Mouse (Mus musculus) embryonic facial prominence, embryonic 12.5 days (tissue): Measurements from ENCODE around the gene Cerk. TPM values are rescaled to one million over a fixed set of nuclear protein-coding genes. Genes with fewer than 3 reads are reported as not detected.
"Not testable (repeated sequence)": the region's sequence is repeated elsewhere in the genome, so short reads cannot be mapped to it uniquely, and the experiment has no call there.

Experiments used
- ATAC-seq: fragments of 200-750 bp; cut with Nextera tagmentation; 2 replicates; pipeline ENCODE4 v1.8.0; 2017; ENCODE audit not compliant: insufficient number of reproducible peaks, insufficient read depth, low FRiP score, low TSS enrichment
- H3K27ac ChIP-seq: fragments of 300-500 bp; sonication (generic); 2 replicates; pipeline ENCODE4 v1.5.1; 2016; ENCODE audit warnings: mild to moderate bottlenecking
- H3K27me3 ChIP-seq: fragments of 300-500 bp; sonication (generic); 2 replicates; pipeline ENCODE4 v1.6.1; 2016; ENCODE audit warnings: mild to moderate bottlenecking, moderate library complexity
- H3K36me3 ChIP-seq: fragments of 300-500 bp; sonication (generic); 2 replicates; pipeline ENCODE4 v1.6.1; 2016; ENCODE audit warnings: mild to moderate bottlenecking
- H3K4me1 ChIP-seq: fragments of 300-500 bp; sonication (generic); 2 replicates; pipeline ENCODE4 v1.6.1; 2016
- H3K4me2 ChIP-seq: fragments of 300-500 bp; sonication (generic); replicated peaks from 2 replicates; pipeline ENCODE4 v1.6.1; 2016; ENCODE audit warnings: mild to moderate bottlenecking, moderate library complexity
- H3K4me3 ChIP-seq: fragments of 300-500 bp; sonication (generic); 2 replicates; pipeline ENCODE4 v1.5.1; 2016; ENCODE audit warnings: mild to moderate bottlenecking
- H3K9ac ChIP-seq: fragments of 300-500 bp; sonication (generic); 2 replicates; pipeline ENCODE4 v1.6.1; 2016; ENCODE audit warnings: mild to moderate bottlenecking, moderate library complexity
- H3K9me3 ChIP-seq: fragments of 300-500 bp; sonication (generic); 2 replicates; pipeline ENCODE4 v1.6.1; 2016; ENCODE audit warnings: mild to moderate bottlenecking, moderate library complexity
- WGBS: fragments of 180-500 bp; shearing (Covaris S2); methylation state at CpG from one replicate; pipeline ENCODE4 v1.1.7; 2016; 5-methylcytosine and 5-hydroxymethylcytosine counted together
- polyA plus RNA-seq: library from polyadenylated mRNA; unstranded; fragments of >200 nt; fragmentation: Nextera tagmentation; extraction: Ambion mirVana; gene quantifications from 2 replicates; pipeline ENCODE4 v1.2.1, GENCODE M21; 2016

The Cerk gene
- polyA plus RNA-seq, 1 experiment from 2014 or later: 20.5 TPM

DNA sequence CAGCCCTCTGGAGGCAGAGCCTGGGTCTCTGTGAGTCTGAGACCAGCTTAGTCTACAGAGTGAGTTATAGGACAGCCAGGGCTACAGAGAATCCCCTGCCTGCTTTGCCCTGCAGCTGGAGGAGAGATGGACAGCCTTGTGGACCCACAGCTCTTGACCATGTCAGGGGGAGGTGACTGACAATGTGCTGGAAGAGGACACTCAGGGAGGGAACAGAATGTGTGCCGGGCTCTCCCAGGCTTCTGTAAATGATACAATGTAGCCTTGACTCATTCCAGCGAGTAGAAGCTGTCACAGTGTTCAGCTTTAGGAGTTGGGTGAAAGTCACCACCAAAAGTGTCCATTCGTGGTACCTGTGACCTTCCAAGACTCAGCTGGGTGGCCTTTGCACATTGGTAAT is 4.4 kb upstream of the Cerk start:
- Histone ChIP-seq H3K4me2 (no peak overlapping the region), H3K4me3 (no peak overlapping the region), H3K9me3 (no peaks in the 10 kb centered on the region), H3K27me3 (no peaks in the 10 kb centered on the region), H3K36me3 (no peaks in the 10 kb centered on the region), H3K9ac (no peak overlapping the region), H3K4me1 (peaks cover 14% of the 10 kb centered on the region), H3K27ac (no peak overlapping the region)
- ATAC-seq: no peak
- 81% methylated on average over 3 of the region's 3 CpGs for WGBS

- Histone ChIP-seq H3K9ac (no peak overlapping the region; the same call in 1 of the 2 replicates), H3K27me3 (no peaks in the 10 kb centered on the region), H3K36me3 (no peaks in the 10 kb centered on the region), H3K4me2 (no peak overlapping the region), H3K9me3 (no peaks in the 10 kb centered on the region), H3K4me3 (no peak overlapping the region), H3K27ac (no peak overlapping the region), H3K4me1 (peaks cover 26% of the 10 kb centered on the region)
- 25% methylated on average over 10 of the region's 10 CpGs for WGBS
- ATAC-seq: no peak
Measured at GRCm38 (mm10) chr15:86188746-86189470, 3.0 kb upstream of the Cerk start.

- no peak overlapping the region for H3K4me3 ChIP-seq
- H3K27me3 ChIP-seq: no peaks in the 10 kb centered on the region
- H3K27ac ChIP-seq: no peak overlapping the region
- no peaks in the 10 kb centered on the region for H3K9me3 ChIP-seq
- 47% methylated on average over 5 of the region's 5 CpGs for WGBS
- no peak overlapping the region for H3K4me2 ChIP-seq
- peaks cover 27% of the 10 kb centered on the region for H3K4me1 ChIP-seq
- ATAC-seq: no peak
- H3K9ac ChIP-seq: no peak overlapping the region
- no peaks in the 10 kb centered on the region for H3K36me3 ChIP-seq
Measured at GRCm38 (mm10) chr15:86188186-86188585, 2.2 kb upstream of the Cerk start.

GRCm38 (mm10) chr15:86186686-86187085 is 745 bp upstream of the Cerk start:
- no peak for ATAC-seq
- Histone ChIP-seq H3K27me3 (no peaks in the 10 kb centered on the region), H3K36me3 (no peaks in the 10 kb centered on the region), H3K27ac (no peak overlapping the region), H3K4me1 (peaks cover 38% of the 10 kb centered on the region), H3K9me3 (no peaks in the 10 kb centered on the region), H3K4me3 (no peak overlapping the region), H3K9ac (no peak overlapping the region), H3K4me2 (no peak overlapping the region)
- WGBS: 45% methylated on average over 3 of the region's 3 CpGs

GRCm38 (mm10) chr15:86184851-86185688 is 871 bp downstream of the Cerk start:
- H3K27me3 ChIP-seq: no peaks in the 10 kb centered on the region
- peaks cover 38% of the 10 kb centered on the region for H3K4me1 ChIP-seq
- ATAC-seq: peak; percentile 52; the same call in 1 of the 2 replicates

GRCm38 (mm10) chr15:86184071-86184470 is 1.9 kb downstream of the Cerk start:
- no peak for ATAC-seq
- Histone ChIP-seq H3K4me2 (peak overlapping the region; percentile 81), H3K4me3 (peak overlapping the region; percentile 85), H3K4me1 (peaks cover 35% of the 10 kb centered on the region), H3K9me3 (no peaks in the 10 kb centered on the region), H3K36me3 (no peaks in the 10 kb centered on the region), H3K27ac (no peak overlapping the region), H3K9ac (no peak overlapping the region), H3K27me3 (no peaks in the 10 kb centered on the region)
- WGBS: 62% methylated on average over 5 of the region's 5 CpGs

More at GRCm38 (mm10) chr15:86184851-86185688, 871 bp downstream of the Cerk start:
- H3K9me3 ChIP-seq: no peaks in the 10 kb centered on the region
- peak overlapping the region; percentile 85 for H3K4me3 ChIP-seq
- peak overlapping the region; percentile 81 for H3K4me2 ChIP-seq
- under 1% methylated on average over 70 of the region's 70 CpGs for WGBS
- H3K9ac ChIP-seq: peak overlapping the region; percentile 94
- H3K36me3 ChIP-seq: no peaks in the 10 kb centered on the region
- peak overlapping the region; percentile 86 for H3K27ac ChIP-seq

- Histone ChIP-seq H3K9me3 (no peaks in the 10 kb centered on the region), H3K4me2 (no peak overlapping the region), H3K27ac (no peak overlapping the region), H3K36me3 (no peaks in the 10 kb centered on the region), H3K4me1 (peaks cover 30% of the 10 kb centered on the region), H3K9ac (no peak overlapping the region), H3K27me3 (no peaks in the 10 kb centered on the region), H3K4me3 (no peak overlapping the region)
- WGBS: 94% methylated on average over 8 of the region's 8 CpGs
- no peak for ATAC-seq
Measured at GRCm38 (mm10) chr15:86183484-86183883, 2.5 kb downstream of the Cerk start.

- H3K4me1 ChIP-seq: peaks cover 30% of the 10 kb centered on the region
- ATAC-seq: no peak
- no peaks in the 10 kb centered on the region for H3K27me3 ChIP-seq
- 62% methylated on average over 13 of the region's 13 CpGs for WGBS
- H3K9ac ChIP-seq: no peak overlapping the region
- no peaks in the 10 kb centered on the region for H3K36me3 ChIP-seq
- H3K4me3 ChIP-seq: no peak overlapping the region
- no peak overlapping the region for H3K4me2 ChIP-seq
- H3K27ac ChIP-seq: 0 out of 2 replicates have a peak overlapping the region, but pooled peaks have one; percentile 36
- no peaks in the 10 kb centered on the region for H3K9me3 ChIP-seq
Measured at GRCm38 (mm10) chr15:86182646-86183045, 3.3 kb downstream of the Cerk start.

- no peak overlapping the region for H3K4me3 ChIP-seq
- no peaks in the 10 kb centered on the region for H3K27me3 ChIP-seq
- peaks cover 30% of the 10 kb centered on the region for H3K4me1 ChIP-seq
- no peaks in the 10 kb centered on the region for H3K9me3 ChIP-seq
- WGBS: 49% methylated on average over 11 of the region's 11 CpGs
- no peak overlapping the region for H3K9ac ChIP-seq
- peak overlapping the region; percentile 9 for H3K4me2 ChIP-seq
- H3K27ac ChIP-seq: peak overlapping the region; percentile 41; the same call in 1 of the 2 replicates
- ATAC-seq: no peak
- H3K36me3 ChIP-seq: no peaks in the 10 kb centered on the region
Measured at GRCm38 (mm10) chr15:86181941-86182439, 4.0 kb downstream of the Cerk start.

- not testable (repeated sequence) for H3K9ac ChIP-seq, ATAC-seq
- WGBS: 94% methylated on average over 3 of the region's 3 CpGs
Measured at GRCm38 (mm10) chr15:86181321-86181720, 4.6 kb downstream of the Cerk start.

GRCm38 (mm10) chr15:86180427-86180826 is 5.5 kb downstream of the Cerk start:
- H3K36me3 ChIP-seq: no peaks in the 10 kb centered on the region
- H3K27ac ChIP-seq: no peak overlapping the region
- H3K9me3 ChIP-seq: no peaks in the 10 kb centered on the region
- no peak overlapping the region for H3K9ac ChIP-seq
- no peak overlapping the region for H3K4me3 ChIP-seq
- no peak overlapping the region for H3K4me2 ChIP-seq
- H3K27me3 ChIP-seq: no peaks in the 10 kb centered on the region
- WGBS: 77% methylated on average over 4 of the region's 4 CpGs
- no peak for ATAC-seq
- H3K4me1 ChIP-seq: peaks cover 24% of the 10 kb centered on the region

More at GRCm38 (mm10) chr15:86181321-86181720, 4.6 kb downstream of the Cerk start:
- H3K4me2 ChIP-seq, H3K27ac ChIP-seq, H3K36me3 ChIP-seq, H3K9me3 ChIP-seq, H3K4me3 ChIP-seq, H3K27me3 ChIP-seq: not testable (repeated sequence)
- H3K4me1 ChIP-seq: peaks cover 29% of the 10 kb centered on the region
